Mouse (Mus musculus) frontal cortex, adult (tissue): ENCODE measurements around the gene Tbccd1.
A peak's percentile ranks its signal among the peaks of the same experiment; 100 is the strongest.

Source experiments
- ATAC-seq: cut with Nextera tagmentation; 2 replicates; pipeline ENCODE4 v1.9.2; 2017; ENCODE audit warnings: mild to moderate bottlenecking, moderate library complexity, mixed read lengths; ENCODE audit not compliant: low TSS enrichment

Tbccd1 gene

GRCm38 (mm10) chr16:22857431-22858113 is at the start of gene Tbccd1, which contains the start of gene Dnajb11:
TSS of gene Tbccd1 (minus strand) at chr16:22857669.
TSS of gene Dnajb11 (plus strand) at chr16:22857845.
- peak; percentile 99 for ATAC-seq

DNA sequence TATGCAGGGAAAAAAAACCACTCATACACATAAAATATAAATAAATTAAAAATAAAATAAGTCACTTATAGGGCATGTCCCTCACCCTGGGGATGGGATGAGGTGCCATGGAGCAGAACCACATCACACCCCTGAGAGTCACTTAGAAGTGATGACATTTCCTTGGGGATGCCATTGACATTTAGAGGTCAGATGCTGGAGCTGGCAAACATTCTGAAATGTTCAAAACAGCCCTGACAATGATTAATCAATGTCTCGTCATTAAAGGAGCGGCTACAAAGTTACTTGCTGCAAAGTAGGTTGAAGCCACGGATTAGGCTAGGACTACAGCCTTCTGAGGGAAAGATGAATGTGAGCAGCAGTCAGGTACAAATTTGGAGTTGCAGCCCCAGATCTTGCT is 43.9 kb upstream of the Tbccd1 start:
- ATAC-seq, result no peak

DNA sequence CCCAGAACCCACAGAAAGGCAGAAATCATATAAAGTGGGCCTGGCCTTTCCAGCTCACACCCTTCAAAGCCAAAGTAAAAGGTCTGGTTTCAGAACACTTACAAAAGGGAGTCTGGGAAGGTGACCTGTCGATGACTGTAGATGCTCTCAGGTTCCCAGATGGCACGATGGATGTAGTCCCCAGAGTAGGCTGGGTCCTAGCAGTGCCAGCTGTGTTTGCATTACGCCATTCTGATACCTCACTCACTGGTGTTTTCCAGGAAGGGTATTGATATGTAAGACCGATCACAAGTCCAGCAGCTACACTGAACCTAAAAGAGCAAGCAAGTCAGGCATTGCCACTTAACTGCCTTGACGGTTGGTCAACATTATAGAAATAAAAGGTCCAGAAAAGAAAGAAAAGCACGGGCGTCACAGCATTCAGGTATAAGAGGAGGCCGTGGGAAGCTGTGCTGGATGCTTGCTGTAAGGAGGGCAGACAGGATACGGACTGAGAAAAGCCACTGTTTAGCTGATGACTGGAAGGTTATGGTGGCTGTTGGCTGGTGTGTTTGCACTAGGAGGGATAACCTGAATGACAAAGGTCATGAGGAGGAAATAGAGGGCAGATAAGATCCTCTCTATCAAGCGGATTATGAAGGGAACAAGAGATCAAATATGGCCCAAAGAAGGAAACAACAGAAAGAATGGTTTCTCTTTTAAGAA is 42.5 kb upstream of the Tbccd1 start:
- no peak for ATAC-seq

GRCm38 (mm10) chr16:22899346-22899745 is 41.9 kb upstream of the Tbccd1 start:
- ATAC-seq, result no peak

GRCm38 (mm10) chr16:22896618-22897017 is 39.1 kb upstream of the Tbccd1 start:
- ATAC-seq, result no peak

DNA sequence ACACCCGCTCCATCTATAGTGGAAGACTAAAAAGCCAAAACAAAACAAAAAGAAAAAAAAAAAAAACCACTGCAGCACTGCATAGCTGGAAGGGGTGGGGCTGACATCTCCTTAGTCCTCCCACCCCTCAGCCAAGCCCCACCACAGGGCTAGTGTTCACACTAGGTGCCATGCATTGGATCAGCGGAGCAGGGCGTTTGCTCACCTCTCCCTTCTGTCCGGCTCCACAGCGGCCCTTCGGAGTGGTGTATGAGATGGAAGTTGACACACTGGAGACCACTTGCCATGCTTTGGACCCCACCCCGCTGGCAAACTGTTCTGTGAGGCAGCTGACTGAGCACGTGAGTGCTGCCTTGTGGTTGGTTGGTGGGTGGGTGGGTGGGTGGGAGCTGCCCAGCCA is 36.6 kb upstream of the Tbccd1 start:
- no peak for ATAC-seq

GRCm38 (mm10) chr16:22891733-22892154 is 34.3 kb upstream of the Tbccd1 start:
- ATAC-seq, result no peak

DNA sequence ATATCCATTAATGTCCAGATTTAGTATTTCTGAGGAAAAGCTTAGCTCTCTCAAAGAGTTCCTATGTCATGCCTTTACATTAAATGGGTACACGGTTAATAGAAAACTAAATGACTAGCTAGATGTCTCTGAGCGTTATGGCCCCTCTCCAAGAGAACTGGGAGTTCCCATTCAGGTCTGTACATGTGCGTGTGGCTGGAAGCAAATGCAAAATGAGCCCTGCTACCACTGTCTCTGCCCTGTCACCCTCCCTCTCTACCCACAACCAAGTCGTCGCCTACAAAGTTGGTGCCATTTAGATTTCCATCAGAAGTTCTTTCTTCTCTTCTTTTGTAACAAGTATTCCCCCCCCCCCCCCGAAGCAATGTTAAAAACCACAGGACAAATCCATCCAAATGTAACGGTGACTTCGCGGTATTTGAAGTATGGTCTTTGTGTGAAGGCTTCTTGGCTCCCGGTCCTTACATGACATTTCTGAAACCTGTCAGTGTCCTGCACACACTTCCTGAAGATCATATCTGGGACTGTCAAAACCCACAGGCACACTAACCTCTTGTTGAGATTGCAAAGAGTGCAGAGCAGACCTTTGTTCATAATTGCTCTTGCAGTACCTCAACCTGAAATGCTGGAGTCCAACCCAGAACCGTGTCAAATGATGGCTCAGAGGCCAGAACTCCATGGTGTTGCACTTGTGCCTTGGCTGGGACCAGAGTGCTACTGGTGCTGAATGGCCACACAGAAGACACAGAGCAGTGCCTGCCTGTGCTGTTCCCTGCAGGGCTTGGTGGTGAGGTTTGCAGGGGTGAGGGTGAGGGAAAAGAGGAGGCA is 33.4 kb upstream of the Tbccd1 start, which contains the start of gene Ahsg:
TSS of gene Ahsg (plus strand) at position 595 of the 828 bp plus-strand sequence.
- ATAC-seq, result no peak

DNA sequence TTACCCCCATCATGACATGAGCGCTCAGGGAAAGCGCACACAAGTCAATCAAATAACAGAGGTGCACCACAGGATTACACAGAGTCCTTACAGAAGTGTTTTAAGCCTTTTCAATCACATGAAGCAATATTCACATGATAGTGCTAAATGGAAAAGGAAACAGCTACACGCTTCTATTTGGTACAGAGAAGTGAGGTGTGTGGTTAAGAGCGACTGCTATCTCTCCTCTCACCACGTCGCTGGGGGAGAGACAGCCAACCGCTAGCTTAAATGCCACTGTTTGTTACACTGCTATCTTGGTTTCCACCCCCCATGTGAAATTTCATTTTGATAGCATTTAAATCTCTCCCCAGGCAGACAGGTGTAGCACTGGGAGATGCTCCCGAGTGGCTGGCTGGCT is 32.2 kb upstream of the Tbccd1 start:
- no peak for ATAC-seq

- no peak for ATAC-seq
These were observed 31.4 kb upstream of the Tbccd1 start for GRCm38 (mm10) chr16:22888835-22889234.

- ATAC-seq, result no peak
These were observed 29.3 kb upstream of the Tbccd1 start for GRCm38 (mm10) chr16:22886726-22887125.

DNA sequence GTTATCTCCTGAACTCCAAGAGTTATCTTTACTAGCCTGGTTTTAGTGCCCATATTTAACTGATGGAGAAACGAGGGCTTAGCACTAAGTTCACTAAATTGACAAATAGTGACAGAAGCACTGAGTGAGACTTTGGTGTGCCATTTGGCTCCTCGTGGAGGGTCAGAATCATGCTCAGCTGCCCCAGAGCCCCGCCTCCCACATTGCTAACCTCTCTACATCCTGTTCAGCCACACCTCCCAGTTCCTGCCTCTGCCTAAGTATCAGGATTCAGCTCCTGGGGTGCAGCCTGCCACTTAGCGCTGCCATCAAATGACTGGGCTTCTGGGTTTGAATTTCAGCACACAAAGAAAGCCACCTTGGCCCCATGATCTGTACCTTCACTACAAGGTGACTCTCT is 27.9 kb upstream of the Tbccd1 start:
- no peak for ATAC-seq

DNA sequence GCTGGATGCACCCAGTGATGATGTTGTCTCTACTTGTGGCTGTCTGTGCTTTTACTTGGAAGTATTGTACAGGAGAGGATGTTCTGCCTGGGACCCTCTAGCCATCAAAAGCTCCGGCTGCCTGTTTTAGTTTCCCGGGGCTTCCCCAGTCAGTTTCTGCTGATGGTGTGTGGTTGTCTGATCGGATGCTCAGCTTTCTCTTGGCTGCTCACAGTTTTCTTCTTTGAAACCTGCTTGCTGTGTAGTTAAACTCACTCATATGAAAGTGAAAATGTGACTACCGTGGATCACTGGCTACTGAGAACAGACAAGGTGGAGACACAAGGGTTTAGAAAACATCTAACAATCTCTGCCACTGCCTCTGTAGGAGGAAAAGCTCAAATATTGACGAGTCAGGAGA is 26.0 kb upstream of the Tbccd1 start:
- no peak for ATAC-seq

- ATAC-seq, result no peak
These were observed 24.0 kb upstream of the Tbccd1 start for GRCm38 (mm10) chr16:22881487-22881886.

- no peak for ATAC-seq
These were observed 23.4 kb upstream of the Tbccd1 start for GRCm38 (mm10) chr16:22880900-22881299.

DNA sequence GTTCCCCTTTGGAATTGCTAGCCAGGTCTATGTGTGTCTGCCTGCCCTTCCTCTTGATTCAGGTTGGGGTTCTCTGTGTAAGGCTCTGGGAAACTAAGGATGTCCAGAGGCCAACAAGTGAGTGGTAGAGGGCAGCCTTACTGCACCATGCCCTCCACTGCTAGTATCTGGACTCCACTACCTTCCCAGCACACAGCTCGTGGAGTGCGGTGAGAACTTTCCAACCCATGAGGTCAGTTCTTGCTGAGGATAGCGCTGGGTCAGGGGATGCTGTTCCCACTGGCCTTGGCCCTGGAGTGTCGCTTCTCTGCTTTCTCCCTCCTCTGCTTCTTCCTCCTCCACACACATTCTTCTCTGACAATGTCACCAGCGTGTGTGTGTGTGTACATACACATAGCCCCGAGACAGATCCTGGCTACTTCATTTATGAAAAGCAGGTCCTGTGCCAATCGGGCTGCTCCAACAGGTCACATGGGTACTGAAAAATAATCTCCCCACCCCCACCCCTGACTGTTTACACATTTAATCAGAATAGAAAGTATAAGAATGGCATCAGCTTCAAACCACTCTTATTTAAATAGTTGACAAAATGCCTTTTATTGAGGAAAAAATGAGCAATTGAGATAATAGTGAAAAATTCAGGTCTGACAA is 22.6 kb upstream of the Tbccd1 start:
- ATAC-seq, result no peak

- ATAC-seq, result no peak
These were observed 21.2 kb upstream of the Tbccd1 start for GRCm38 (mm10) chr16:22878716-22879115.

- ATAC-seq, result no peak
These were observed 20.4 kb upstream of the Tbccd1 start for GRCm38 (mm10) chr16:22877660-22878390.

DNA sequence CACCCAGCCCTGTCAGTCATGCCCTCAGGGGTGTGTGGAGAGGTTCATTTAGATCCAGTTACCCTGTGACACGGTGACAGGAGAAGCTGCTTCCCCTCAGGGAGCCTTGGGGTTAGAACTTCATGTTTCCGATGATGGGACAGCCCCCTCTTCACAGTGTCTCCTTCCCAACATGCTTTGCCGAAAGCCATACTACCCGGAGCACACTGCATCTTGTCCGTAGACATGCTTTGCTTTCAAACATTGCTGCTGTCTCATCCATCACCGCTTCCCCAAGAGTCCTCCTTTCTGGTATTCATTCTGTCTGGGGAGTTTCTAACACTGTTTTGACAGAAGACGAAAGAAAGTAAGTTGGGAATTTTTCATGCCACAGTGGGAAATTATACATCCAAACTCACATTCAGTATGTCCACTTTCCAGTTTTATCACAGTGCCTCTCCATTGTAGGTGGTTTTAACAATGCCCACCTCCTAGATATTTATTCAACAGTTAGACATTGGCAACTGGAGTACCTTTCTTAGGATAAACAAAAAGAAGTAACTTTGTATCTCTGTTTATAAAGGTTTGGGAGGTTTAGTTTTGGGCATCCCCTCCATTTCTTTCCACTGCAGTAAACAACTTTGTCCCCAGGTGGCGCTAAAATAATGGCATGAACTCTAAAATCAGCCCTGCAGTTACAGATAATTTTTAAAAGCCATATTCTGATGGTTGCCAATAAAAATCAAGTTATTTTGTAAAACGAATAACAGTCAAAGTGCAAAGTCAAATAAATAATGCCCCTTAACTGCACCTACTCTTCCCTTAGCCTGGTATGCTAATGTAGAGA is 19.0 kb upstream of the Tbccd1 start:
- ATAC-seq, result no peak

GRCm38 (mm10) chr16:22873369-22873768 is 15.9 kb upstream of the Tbccd1 start:
- ATAC-seq, result 0 out of 2 replicates have a peak, but pooled peaks have one; percentile 17
